Mouse (Mus musculus): ENCODE measurements around the gene Ggact.

The Ggact gene

DNA sequence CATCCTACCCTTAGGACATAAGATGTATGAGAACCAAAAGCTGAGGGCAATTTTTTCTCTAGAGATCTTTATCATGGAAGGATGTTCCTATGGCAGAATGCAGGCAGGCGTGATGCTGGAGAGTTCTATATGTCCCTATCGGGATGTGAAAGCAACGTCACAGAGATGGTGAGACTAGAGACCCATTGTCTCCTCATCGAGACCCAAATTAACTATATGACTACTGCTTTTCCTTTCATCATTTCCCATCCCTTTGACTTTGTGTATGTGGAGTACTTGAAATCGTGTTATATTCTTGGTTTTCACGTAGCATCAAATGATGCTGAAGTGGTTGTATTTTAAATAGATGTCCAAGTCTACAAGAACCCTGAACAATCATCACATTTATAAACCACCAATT lies at the start of gene Ggact:
Gene Ggact (minus strand): TSS at position 101 of the 400 bp plus-strand sequence.
- no peak for DNase-seq (ENCODE audit: low spot score)

DNA sequence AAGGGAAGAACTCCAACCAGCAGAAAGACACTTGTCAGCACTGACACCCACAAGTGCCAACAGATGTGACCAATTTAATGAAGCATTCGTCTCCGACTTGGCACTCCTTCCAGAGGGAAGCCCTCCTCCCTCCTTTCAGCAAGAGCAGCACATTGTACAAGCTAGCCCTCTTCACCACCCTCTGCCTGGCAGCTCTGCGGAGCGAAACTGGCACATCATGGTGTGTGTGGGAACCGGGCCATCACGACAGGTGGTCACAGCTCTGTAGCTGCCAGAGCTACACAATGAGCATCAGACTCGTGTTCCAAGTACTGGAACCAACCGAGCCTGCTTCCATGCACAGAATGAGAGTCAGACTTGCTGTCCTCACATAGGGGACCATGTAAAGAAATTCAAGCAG lies 44.4 kb upstream of the Ggact start:
- no peak for DNase-seq (ENCODE audit: low spot score)

DNA sequence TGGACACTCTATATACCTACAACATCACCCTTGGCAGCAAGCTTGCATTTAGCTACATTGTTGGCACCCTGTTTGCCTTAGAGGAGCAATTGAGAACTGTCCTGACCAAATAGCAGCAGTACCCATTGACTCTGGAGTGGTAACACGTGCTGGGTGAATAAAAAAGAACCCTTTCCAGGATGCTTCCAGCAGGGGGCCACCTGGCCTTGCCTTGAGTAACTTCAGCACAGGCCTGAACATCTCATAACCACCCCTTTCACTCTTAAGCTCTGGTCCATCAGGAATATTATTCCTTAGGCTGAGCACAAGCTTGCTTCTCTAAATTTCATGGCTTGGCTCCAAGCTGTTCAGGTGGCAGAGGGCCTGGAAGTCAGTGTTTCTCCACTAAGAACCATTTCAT lies 39.8 kb upstream of the Ggact start:
- peak; percentile 63 for DNase-seq (ENCODE audit: low spot score)

DNA sequence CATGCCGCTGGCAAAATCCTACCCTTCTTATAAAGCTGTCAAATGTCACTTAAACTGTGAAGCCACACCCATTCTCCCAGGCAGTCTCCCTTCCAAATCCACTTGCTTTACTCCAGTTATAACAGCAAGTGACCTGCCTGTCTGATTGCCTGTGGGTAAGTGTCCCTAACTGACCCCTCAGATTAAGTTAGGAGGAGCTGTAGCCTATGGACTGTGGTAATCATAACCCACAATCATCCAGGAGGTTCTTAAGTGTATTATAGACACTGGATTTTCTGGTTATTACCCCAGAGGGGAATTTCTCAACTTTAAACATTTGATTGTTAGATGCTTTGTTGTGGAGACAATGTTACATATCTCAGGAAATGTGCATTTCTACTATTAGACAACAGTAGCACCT lies 39.0 kb upstream of the Ggact start:
- no peak for DNase-seq (ENCODE audit: low spot score)

DNA sequence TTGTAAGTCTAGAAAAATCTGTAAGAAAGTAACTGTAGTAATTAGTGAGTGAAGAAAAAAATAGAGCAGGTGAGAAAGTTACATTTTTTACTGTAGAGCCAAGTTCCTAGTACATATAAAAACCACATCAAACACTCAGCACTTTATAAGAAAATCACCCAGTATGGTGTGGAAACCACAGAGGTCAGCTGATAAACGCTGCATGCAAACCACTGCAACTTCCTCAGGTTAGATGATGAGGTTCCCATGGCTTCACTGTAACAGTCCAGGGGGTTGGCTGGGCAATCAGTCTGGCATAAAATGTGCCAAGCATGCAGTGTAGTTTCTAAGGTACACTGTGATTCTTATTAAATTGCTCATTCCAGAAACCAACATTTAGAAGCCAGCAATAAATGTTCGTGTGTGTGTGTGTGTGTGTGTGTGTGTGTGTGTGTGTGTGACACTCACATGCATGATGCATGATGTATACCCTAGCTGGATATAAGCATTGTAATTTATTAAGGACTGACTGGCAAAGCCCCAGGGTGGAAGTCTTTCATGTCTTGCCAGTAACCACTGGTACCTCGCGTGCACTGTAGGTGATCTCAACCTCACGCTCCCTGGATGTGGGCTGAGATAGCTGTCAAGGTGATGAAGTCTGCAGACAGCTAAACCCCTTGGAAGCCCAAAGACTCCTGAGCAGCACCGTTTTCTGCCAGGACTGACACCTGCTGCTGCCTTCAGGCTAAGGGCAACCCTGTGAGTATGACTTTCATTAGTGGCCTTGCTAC lies 38.3 kb upstream of the Ggact start:
- DNase-seq (ENCODE audit: low spot score): no peak

DNA sequence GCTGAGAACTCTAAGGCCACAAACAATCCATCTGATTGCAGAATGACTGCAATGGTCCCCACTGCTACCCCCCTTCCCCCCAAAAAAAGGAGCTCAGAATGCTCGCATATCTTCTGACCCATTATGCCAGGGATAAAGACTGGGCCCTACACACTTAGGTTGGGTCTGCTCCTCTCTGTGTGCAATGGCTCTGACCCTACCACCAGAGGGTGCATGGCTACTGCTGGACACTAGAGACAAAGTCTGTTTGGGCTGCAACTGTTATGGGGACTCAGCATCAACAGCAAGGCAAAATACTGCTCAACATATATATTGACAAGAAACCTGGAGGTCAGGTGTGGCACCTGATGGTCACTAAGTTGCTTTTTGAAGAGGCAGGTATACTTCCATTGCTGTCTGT lies 37.4 kb upstream of the Ggact start:
- no peak for DNase-seq (ENCODE audit: low spot score)

DNA sequence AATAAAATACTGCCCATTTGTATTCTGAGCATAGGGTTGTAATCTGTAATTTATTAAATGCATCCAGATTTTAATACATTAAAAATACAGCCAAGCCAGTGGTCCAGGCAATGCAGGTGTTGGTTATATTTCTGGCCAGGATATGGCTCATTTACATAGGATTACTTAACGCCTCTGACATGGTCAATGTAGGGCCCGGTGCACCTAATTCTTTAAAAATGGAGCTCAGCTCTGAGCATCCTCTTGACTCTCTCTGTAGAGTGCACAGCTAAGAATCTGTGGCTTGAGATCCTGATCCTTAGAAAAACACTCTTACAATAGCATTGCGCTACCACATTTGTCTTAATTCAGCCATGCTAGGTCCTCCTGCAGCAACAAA lies 29.9 kb upstream of the Ggact start:
- DNase-seq (ENCODE audit: low spot score): no peak

DNA sequence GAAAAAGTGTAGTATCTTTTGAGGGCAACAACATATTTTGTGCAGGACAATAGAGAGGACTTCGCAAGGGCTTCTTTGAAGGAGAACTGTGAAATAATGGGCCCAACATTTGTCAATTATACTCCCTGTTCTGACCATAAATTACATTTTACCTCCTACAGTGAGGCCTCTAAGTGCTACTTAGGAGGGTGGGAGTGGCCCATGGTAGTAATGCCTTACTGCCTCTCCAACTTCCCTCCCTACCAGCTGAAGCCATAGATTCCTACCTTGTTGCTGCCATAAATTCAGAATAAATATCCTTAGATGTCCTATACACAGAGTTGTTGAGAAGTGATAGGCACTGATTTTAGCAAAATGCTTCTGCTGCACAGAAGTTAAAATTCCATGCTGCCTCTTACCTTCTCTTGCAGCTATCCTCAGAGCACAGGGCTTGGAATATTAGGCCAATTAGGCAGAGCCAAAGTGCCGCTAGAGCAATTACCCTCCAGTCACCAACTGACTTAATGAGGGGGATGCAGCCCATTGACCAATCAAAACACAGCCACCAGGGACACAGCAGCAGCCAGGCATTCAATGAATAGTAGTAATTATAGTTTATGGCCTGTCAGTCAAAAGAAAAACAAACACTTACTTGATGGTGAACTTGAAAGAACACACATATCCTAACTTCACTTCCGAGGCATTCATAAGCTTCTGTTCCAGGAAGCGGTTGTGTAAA lies 29.4 kb upstream of the Ggact start:
- DNase-seq (ENCODE audit: low spot score): no peak

DNA sequence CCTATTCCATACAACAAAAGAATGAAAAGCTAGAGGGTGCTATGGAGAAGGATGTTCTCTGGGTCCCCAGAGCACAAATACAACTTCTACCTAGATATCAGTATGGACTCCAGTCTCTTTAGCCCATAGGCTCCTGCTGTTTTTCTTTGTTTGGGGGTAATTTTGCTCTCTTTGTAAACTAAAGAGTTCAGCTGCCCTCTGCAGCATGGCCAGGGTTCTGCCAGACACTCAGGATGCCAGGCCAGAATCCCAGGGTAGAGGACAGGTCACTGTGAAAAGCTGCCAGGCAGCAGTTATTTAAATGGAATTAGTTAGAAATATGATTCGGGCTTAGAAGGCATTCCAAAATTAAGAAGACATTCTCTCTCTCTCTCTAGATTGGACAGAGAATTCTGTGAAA lies 22.9 kb upstream of the Ggact start:
- no peak for DNase-seq (ENCODE audit: low spot score)

DNA sequence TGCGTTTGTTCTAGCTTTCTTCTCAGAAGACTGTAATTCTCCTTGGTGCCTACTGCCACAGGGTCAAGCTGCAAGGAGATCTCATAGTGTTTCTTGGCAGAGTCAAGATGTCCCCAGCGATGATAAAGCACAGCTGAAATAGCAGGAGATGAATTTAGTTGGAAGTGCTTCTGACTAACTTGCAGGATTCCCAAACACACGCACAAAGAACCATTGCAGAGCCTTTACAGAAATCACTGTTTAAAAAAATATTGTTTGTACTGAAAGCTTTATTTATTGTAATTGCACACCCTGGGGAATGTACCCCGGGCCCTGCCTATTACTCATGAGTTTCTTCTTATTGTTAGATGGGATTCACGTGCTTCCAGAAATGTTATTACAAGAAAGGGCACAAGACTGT lies 6.5 kb upstream of the Ggact start:
- no peak for DNase-seq (ENCODE audit: low spot score)

DNA sequence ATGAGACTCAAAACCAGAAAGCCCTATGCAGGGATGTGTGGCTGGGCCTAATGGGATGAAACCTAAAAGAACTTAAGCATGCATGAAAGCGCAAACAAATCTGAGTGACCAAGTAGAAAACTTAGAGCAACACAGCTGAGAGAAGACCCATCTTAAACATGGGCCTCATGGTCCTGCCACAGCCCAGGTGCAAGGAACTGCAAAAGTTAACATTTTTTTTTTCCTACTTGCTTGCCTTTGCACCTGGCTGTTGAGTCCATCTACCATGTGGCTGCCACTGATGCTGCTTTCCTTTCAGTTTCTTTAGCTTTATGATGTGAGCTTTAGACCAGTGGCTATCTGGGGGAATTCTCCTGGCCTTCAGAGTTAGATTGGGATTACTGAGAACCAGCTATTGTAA lies 4.1 kb upstream of the Ggact start:
- DNase-seq (ENCODE audit: low spot score): no peak

DNA sequence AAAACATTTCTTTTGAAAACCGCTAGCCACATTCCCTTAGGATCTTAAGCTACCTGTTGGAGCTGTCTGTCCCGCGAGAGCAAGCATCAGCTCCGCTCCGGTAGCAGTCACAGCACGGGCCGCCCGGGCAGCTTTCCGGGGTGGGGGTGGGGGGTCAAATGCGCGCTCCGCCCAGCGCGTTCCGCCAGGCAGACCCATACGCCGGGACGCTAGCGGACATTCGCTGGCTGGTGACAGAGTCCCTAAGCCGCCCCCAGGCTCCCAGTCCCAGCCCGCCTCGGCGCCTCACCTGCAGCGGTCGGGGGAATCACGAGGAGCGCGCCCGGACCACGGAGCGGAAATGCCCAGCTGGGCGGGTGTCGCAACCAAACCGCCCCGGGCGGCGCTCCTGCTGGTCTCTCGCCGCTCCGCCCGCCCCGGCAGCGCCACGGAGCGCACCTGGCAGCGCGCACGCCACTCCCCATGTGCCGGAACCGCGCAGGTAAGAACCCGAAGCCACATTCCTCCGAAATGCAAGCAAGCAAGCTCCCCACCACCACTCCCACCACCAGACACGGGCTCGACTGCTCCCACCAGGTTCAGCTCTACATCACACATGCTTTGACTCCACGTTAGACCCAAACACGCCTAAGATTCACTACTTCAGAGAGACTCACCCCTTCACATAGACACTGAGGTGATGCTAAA lies 602 bp downstream of the Ggact start:
- DNase-seq (ENCODE audit: low spot score): peak; percentile 59

DNA sequence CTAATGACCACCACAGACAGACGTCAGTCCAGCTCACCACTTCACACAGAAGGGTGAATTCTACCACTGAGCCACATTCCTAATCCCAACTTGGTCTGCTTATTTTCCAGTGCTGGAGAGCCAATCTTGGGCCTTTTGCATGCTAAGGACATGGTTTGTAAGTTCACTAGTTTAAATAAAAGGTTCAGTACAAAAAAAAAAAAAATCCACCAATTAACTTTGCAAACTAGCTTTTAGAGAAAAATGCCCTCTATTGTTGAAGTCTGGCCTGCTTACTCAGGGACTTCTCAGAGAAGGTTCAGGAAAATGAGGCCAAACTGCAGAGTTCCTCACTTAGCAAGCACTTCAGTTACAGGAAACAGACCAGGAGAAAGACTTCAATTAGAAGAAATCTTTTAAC lies 1.4 kb downstream of the Ggact start:
- DNase-seq (ENCODE audit: low spot score): no peak

DNA sequence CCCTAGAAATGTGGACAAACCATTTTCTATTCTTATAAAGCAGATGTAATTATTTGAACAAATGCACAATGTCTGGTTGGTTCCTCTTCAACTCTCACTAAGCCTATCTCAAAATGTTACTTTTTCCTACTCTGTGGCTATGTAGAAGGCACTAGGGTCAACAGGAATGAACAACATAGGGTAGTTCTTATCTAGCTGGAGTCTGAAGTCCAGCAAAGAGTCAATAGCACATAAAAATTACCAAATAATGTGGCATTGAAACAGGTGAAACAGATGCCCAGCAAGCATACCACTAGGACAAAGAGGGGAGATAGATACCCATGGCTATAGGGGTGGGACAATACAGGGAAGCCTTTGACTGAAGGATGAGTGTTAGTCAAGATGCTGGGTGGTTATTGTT lies 2.3 kb downstream of the Ggact start:
- DNase-seq (ENCODE audit: low spot score): no peak

DNA sequence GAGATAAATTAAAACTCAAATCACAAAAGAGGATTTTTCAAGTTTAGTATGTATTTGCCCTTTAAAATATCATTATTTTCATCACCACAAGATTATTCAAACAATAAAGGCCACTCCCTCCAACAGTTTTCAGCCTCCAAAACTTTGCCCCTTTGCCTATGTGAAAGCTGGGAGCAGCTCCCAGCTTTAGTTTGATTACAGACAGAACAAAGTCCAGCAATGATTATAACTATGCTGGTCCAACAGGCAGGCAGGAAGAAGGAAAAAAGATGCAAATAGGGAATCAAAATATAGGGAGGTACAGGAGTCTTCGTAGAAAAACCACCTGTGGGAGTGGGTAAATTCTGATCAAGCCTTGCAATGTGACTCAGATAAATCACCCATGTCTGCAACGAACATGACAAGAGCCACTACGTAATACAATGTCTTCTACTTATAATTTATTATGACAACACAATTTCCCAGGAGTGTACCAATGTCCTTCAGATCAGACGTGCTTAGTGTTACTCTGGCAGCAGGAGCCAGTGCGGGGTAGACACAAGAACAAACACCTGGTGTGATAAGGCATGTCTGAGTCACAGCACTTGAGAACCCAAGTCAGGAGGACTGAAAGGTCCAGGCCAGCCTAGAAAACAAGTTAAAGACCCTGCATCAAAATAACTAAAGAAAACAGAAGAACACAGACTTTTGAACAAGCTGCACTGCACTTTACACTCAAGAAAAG lies 4.0 kb downstream of the Ggact start:
- DNase-seq (ENCODE audit: low spot score): no peak

DNA sequence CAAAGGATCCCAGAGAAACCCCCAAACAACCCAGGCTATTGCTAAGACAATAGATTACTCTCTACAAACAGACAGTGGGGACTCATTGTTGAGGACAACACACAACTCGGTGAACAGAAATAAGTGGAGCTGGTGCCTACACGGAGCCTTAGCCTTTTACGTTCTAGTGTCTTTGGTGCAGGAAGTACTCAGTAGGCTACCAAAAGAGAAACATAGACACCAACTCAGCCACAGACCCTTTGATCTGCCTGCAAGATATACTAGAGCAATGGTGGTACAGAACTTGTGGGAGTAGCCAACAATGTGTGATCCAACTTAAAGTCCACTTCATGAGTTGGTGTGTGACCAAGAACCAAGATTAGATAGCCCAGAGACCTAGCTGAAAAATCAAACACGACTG lies 5.5 kb downstream of the Ggact start:
- no peak for DNase-seq (ENCODE audit: low spot score)

DNA sequence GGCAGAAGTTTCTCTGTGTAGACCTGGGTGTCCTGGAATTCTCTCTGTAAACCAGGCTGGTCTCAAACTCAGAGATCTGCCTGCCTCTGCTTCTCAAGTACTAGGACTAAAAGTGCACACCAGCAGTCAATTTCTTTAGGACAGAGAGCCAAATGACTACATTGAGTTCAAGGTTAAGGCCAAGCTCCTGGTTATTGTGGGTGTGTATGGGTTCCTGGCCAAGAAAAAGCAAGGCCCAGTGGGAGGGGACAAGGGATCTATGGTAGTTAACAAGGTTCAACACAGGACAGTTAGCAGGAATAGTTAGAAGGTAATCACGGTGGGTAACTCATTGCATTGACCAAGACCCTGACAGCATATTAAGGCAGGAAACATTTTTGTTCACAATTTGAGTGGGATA lies 8.6 kb downstream of the Ggact start:
- DNase-seq (ENCODE audit: low spot score): no peak

DNA sequence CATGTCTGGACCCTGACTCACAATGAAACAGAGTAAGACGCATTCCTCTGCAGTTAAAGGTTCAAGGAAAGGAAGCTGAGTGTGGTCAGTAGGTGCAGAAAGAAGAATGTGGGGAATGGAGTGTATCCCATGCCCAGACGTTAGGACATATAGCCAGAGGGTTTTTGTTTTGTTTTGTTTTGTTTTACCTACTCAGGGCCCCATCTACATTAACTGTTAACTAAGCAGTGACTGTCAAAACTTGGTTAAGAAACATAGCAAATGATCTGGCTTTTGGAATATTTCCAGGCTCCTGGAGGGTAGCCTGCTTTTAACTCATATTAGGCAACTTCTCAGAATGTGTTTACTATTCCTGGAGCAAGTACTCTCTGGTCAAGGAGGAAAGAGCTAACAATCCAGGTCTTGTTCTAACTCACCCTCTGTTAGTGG lies 9.6 kb downstream of the Ggact start:
- DNase-seq (ENCODE audit: low spot score): no peak

DNA sequence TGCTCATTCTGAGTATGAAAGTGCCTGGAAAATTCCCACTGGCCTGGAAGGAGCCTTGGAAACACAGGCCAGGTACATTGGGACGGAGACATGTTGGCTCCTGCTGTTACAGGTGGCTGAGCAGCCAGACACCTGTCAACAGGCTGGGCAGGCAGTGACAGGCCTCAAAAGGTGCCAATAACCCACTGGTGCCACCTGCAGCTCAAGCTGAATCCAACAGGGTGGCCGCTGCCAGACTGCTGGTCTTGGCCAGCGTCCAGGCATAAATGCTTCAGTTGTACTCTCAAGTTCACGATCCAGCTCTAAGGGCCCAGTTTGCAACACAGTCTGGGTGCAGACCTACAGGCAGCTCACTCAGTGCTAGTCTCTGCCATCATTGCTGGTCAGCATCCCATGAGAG lies 10.7 kb downstream of the Ggact start:
- DNase-seq (ENCODE audit: low spot score): peak; percentile 54

DNA sequence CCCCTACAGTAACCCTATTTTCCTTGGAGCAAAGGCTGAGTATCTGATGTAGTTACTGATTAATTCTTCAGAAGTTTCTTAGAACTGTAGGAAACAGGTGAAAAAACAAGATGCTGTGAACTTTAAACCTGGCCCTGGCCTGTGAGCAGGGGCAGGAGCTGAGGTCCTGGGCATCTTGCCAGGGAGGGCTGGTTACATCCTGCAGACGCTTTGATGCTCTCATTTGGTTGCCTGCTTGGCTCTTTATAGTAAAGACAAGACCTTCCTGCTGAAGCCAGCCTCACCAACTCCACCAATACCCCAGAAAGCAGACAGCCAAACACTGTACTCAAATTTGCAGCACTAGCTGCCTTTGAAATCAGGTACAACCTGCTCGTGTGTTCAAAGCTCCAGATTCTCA lies 11.4 kb downstream of the Ggact start:
- peak; percentile 55 for DNase-seq (ENCODE audit: low spot score)

DNA sequence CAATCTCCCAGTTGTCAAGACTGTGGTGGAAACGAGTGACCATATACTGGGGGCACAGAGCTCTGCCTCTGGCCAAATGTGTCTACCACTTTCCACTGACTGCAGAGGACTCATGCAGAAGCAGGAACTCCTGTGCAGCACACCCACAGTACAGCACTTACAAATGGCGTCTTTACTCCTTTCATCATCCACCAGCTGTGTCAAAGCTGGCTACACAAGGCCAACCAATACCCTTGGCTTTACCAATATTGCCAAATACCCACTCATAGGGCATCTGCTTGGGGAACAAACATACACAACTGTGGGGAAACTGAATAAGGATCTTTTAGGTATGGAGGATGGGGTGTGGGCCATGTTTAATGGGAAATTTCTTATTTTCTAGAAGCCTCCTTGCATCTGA lies 11.8 kb downstream of the Ggact start:
- DNase-seq (ENCODE audit: low spot score): no peak

DNA sequence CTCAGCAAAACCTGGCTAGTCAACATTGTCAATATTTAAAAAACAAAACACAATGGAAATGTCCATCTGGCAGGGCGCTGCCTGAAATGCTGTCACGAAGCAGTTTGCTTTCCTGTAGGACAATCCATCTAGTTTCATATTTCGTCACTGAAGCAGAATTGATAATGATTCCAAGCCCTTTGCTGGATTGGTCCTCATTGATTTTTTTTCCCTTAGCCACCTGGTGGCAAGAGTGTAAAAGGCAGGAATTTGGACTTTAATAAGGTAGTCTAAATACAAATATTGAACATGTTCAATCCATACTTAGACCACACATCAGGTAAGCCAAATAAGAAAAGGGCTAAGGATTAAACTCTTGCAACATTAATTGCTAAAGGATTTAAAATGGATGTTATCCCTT lies 12.4 kb downstream of the Ggact start:
- no peak for DNase-seq (ENCODE audit: low spot score)

DNA sequence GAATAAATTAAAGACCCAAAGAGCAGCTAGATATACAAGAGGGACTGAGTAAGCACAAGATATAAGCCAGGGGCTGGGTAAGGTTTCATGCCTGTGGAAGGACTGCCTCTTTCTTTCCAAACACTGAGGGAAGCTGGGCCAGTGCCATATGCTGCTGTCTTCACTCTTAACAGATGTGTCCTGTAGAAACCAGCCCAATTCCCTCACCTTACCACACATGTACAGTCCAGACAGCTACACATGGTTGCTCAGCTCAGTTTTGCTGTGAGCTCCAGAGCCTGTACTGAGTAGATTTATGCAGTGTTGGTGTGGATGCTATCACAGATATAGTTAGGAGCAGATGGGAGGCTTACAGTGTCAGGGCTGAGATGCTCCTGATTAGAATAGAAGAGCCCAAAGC lies 12.9 kb downstream of the Ggact start:
- DNase-seq (ENCODE audit: low spot score): no peak
